Mouse (Mus musculus): ENCODE data around the gene Slc26a11. TPM values are rescaled to one million over a fixed set of nuclear protein-coding genes. Genes with fewer than 3 reads are reported as not detected.
"Not testable (repeated sequence)": the region's sequence is repeated elsewhere in the genome, so short reads cannot be mapped to it uniquely, and the experiment has no call there.

Slc26a11 gene
- polyA plus RNA-seq, 1 experiment from 2014 or later, result 6.9 TPM

DNA sequence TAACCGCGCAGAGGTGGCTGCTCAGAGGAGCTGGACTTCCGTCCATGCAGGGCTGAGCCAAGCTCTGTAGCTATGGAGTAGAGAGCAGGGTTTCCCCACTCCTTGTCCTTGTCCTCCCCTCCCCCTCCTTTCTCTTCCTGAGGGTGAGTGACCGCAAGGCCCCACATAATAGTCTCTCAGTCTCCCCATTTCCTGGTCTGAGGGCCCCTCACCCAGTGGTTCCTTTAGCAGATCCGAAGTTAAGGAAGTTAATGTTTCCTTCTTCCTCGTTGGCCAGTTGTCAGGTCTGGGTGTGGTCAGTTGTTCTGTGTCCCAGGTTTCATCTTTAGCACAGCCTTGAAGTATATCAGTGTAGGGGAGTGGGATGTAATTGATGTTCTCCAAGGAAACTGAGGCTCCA, 20.1 kb downstream of the Slc26a11 start:
- H3K9me3 ChIP-seq, result no peaks in the 10 kb centered on the region
- 83% methylated on average over 6 of the region's 6 CpGs for WGBS
- no peak overlapping the region for H3K27ac ChIP-seq
- no peak overlapping the region for H3K4me2 ChIP-seq
- H3K9ac ChIP-seq, result no peak overlapping the region
- H3K4me3 ChIP-seq, result no peak overlapping the region
- no peaks in the 10 kb centered on the region for H3K4me1 ChIP-seq
- no peak for ATAC-seq (replicated peaks)
- H3K36me3 ChIP-seq (replicated peaks), result no peaks in the 10 kb centered on the region
- H3K27me3 ChIP-seq (replicated peaks), result no peaks in the 10 kb centered on the region

DNA sequence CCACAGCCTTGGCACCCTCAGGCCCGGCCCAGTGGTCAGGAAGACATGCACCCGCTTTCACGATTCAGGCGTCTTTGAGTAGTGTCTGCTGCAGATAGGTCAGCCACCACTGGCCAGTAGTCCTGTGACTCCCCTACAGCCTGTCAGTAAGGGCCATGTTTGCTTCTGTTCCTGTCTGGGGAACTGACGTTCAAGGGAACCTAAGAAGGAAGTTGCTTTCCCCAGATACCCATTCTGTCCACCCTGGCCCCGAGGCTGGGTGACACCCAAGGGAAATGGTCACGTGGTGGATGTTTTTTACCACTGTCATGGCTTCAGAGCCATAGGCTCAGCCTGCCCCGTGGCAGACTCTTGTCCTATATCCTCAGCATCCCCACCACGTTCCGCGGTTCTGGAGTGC, 22.0 kb downstream of the Slc26a11 start:
- Histone ChIP-seq H3K4me1 (no peaks in the 10 kb centered on the region), H3K27ac (no peak overlapping the region), H3K9ac (no peak overlapping the region), H3K9me3 (no peaks in the 10 kb centered on the region), H3K36me3 (replicated peaks) (no peaks in the 10 kb centered on the region), H3K4me2 (no peak overlapping the region), H3K27me3 (replicated peaks) (no peaks in the 10 kb centered on the region), H3K4me3 (no peak overlapping the region)
- no peak for ATAC-seq (replicated peaks)
- 93% methylated on average over 11 of the region's 11 CpGs for WGBS

DNA sequence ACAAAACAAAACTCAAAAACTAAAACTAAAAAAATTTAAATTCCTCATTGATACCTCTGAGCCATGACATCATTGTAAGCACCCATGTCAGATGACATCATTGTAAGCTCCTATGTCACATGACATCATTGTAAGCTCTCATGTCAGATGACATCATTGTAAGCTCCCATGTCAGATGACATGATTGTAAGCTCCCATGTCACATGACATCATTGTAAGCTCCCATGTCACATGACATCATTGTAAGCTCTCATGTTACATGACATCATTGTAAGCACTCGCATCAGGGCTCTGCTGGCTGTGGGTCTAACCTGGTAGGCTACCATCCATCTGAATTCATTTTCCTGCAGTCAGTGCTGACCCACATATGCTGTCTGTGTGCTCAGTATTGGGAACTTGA, 23.2 kb downstream of the Slc26a11 start:
- Histone ChIP-seq H3K27ac (no peak overlapping the region), H3K27me3 (replicated peaks) (no peaks in the 10 kb centered on the region), H3K4me1 (no peaks in the 10 kb centered on the region), H3K9ac (no peak overlapping the region), H3K36me3 (replicated peaks) (no peaks in the 10 kb centered on the region), H3K4me3 (no peak overlapping the region), H3K9me3 (no peaks in the 10 kb centered on the region), H3K4me2 (no peak overlapping the region)
- WGBS, result 95% methylated on average over 1 of the region's 1 CpGs
- ATAC-seq (replicated peaks), result no peak

DNA sequence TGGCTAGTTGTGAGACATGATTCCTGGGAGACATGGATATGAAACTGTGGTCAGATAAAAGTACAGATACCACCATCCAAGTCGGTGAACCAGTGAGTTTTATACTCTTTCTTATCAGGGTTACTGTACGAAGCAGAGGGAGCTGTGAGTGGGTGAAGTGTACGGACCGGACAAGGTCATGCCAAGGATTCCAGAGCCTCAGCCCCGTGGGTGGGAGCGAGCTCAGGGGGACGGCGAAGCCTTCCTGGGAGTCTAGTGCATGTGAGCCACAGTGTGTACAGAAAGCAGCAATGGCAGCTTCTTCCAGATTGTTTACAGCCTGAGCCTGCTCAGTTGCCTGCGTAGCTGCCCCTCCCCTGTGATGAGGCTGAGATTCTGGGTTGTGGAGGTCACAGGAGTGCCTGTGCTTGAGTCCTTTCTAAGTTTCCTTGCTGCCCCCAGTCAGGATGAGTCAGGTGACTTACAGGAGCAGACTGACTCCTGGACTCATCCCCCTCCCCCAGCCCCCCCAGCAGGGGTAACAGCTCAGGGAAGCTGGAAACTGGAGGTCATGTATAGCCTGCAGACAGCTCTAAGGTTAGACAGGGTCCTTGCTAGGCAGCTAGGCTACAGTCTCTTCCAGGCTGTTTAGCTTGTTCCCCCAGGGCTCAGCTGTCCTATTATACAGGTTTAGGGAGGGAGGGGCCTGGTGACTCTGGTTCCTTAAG, 26.4 kb downstream of the Slc26a11 start:
- Histone ChIP-seq H3K4me1 (no peaks in the 10 kb centered on the region), H3K4me2 (no peak overlapping the region), H3K9me3 (no peaks in the 10 kb centered on the region), H3K27me3 (replicated peaks) (no peaks in the 10 kb centered on the region), H3K4me3 (no peak overlapping the region), H3K9ac (no peak overlapping the region), H3K27ac (no peak overlapping the region), H3K36me3 (replicated peaks) (no peaks in the 10 kb centered on the region)
- no peak for ATAC-seq (replicated peaks)
- WGBS, result 88% methylated on average over 9 of the region's 9 CpGs

DNA sequence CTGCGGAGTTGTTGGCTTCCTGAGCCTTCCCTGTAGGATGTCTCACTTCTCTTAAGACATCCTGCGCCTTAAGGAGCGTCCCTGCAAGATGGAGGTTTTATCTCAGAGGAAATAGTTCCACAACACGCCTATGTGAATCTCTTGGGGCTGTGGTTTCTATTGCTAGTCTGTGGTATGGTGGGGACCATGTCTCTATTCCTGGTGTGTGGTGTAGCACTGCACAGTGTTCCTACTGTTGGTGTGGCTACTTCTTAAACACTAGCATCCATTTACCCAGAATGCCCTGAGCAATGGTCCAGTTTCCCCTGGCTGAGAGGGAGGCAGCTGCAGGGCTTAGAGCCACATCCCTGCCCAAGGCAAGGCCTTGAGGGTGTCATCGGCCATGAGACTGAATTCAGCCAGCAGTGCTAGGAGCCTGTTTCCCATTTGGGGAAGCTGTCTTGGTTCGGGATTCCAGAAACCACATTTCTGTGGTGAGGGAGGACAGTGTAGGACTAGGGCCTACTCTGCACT, 27.0 kb downstream of the Slc26a11 start:
- H3K4me3 ChIP-seq, result no peak overlapping the region
- no peak overlapping the region for H3K9ac ChIP-seq
- H3K27ac ChIP-seq, result no peak overlapping the region
- 79% methylated on average over 6 of the region's 6 CpGs for WGBS
- H3K4me1 ChIP-seq, result no peaks in the 10 kb centered on the region
- H3K36me3 ChIP-seq (replicated peaks), result no peaks in the 10 kb centered on the region
- no peak for ATAC-seq (replicated peaks)
- H3K4me2 ChIP-seq, result no peak overlapping the region
- no peaks in the 10 kb centered on the region for H3K9me3 ChIP-seq
- no peaks in the 10 kb centered on the region for H3K27me3 ChIP-seq (replicated peaks)

DNA sequence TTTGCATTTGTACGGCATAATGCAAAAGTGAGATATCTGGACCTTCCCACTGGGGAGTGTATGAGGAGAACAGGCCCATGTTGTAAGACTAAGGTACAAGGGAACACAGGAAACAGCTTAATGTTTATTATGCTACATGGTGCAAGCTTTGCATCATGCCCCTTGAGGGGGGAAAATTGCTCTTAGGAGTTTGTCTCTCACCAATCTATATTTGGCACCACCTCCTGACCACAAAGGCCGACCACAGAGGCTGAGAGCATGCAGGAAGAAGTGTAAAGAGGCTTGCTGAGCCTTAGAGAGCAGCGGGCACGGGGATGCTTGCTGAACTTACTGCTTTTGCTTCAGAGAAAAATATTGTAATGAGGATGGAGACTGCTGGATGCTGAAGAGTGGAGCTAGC, 29.5 kb downstream of the Slc26a11 start:
- no peak overlapping the region for H3K4me2 ChIP-seq
- no peak for ATAC-seq (replicated peaks)
- H3K4me3 ChIP-seq, result no peak overlapping the region
- 83% methylated on average over 4 of the region's 4 CpGs for WGBS
- no peaks in the 10 kb centered on the region for H3K9me3 ChIP-seq
- H3K27ac ChIP-seq, result no peak overlapping the region
- no peaks in the 10 kb centered on the region for H3K36me3 ChIP-seq (replicated peaks)
- peaks cover 3% of the 10 kb centered on the region for H3K4me1 ChIP-seq
- H3K27me3 ChIP-seq (replicated peaks), result peaks cover 19% of the 10 kb centered on the region
- H3K9ac ChIP-seq, result no peak overlapping the region

DNA sequence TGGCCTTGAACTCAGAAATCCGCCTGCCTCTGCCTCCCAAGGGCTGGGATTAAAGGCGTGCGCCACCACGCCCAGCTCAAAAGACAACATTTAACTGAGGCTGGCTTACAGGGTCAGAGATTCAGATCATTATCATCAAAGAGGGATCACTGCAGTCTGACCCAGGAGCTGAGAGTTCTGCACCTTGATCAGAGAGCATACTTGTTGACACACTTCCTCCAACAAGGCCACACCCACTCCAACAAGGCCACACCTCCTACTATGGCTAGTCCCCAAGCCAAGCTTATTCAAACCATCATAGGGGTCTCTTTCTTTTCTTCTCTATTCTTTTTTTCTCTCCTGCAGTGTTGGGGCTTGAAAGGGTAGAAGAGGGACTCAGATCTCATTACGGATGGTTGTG, 30.9 kb downstream of the Slc26a11 start:
- Histone ChIP-seq H3K27me3 (replicated peaks) (peaks cover 33% of the 10 kb centered on the region), H3K4me2 (no peak overlapping the region), H3K36me3 (replicated peaks) (no peaks in the 10 kb centered on the region), H3K4me3 (no peak overlapping the region), H3K9me3 (no peaks in the 10 kb centered on the region), H3K4me1 (peaks cover 14% of the 10 kb centered on the region), H3K9ac (no peak overlapping the region), H3K27ac (no peak overlapping the region)
- 89% methylated on average over 5 of the region's 5 CpGs for whole genome bisulfite sequencing
- ATAC-seq (replicated peaks), result no peak

DNA sequence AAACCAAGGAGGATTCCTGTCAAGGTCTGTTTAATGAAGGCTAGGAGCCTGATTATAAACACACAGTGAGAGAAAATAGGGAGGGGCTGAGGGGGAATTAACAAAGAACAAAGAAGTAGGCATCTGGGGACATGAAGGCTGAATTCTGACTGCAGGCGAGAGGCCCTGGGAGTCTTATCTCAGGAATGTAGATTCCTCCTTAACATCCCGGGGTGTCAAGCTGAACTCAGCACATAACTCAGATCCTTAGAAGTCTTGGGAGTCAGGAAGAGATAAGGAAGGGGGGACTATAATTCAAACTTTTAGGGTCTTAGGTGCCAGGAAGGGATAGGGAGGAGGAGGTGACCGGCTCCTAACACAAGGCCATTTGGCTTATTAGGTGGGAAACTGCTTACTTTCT, 31.9 kb downstream of the Slc26a11 start:
- H3K27me3 ChIP-seq (replicated peaks), result peaks cover 43% of the 10 kb centered on the region
- 47% methylated on average over 3 of the region's 3 CpGs for WGBS
- not testable (repeated sequence) for ATAC-seq (replicated peaks)

DNA sequence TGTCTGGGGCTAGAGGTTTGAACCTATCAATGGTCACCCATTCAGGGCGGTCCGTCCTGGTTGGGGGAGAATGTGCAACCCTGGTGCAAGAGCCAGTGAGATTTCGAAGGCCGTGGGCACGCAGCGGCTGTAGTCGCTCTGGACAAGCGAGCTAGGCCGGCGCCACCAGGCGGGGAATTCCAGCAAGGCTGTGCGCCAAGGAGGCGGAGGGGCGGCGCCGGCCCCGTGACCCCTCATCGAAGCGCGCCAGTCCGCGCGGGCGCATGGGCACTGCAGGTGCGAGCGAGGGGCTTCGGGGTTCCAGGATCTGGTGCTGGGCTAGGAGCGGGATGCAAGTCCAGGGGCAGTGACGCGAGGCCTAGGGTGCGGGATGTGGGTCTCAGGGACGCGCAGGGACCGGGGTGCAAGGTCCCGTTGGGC, 34.5 kb downstream of the Slc26a11 start:
- H3K27ac ChIP-seq, result no peak overlapping the region
- WGBS, result 1% methylated on average over 33 of the region's 35 CpGs
- ATAC-seq (replicated peaks), result no peak

More for the DNA sequence above, 31.9 kb downstream of the Slc26a11 start:
- not testable (repeated sequence) for H3K9ac ChIP-seq; H3K4me3 ChIP-seq; H3K36me3 ChIP-seq (replicated peaks); H3K27ac ChIP-seq; H3K9me3 ChIP-seq; H3K4me2 ChIP-seq
- peaks cover 14% of the 10 kb centered on the region for H3K4me1 ChIP-seq

DNA sequence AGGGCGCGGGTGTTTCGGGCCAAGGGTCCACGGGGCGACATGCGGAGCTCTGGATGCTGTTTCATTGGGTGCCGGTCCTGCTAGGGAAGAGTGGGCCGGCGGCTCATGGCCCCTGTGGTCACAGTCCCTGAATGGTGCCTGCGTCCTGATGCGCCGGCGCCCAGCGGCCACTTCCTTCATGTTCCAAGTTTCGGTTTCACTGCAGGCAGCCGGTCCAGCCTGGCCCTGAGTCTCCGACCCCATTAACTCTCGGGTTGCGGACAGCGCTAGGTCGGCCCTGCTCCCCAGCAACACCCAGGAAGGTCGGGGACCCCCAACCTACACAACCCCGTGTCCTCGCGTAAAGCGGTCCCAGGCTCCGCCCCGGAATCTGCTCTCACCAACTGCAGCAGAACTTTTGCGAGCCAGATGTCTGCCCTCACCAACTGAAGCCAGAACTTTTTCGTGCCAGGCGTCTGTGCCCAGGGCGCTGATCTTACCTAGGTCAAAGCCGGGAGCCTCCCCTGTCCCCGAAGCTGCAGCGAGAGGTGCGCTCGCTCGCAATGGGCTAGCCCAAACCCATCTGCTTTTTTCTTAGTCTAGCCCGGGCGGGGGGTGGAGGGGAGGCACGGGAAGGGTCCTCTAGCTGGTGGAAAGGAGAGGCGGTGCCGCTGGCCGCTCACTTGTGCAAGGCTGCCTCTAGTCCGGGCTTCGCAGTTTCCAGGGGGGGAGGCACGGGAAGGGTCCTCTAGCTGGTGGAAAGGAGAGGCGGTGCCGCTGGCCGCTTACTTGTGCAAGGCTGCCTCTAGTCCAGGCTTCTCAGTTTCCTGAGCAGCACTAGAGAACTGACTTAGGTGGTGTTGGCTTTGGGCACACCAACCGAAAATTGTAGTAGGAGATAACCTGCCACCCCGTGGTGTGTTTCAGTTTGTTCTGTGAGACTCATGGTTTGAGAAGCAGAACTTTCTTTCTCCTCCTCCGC, 35.2 kb downstream of the Slc26a11 start:
- Histone ChIP-seq H3K27ac (no peak overlapping the region), H3K36me3 (replicated peaks) (no peaks in the 10 kb centered on the region), H3K27me3 (replicated peaks) (peaks cover 74% of the 10 kb centered on the region), H3K4me2 (peak overlapping the region; percentile 91), H3K9me3 (no peaks in the 10 kb centered on the region), H3K9ac (peak overlapping the region; percentile 40), H3K4me1 (peaks cover 24% of the 10 kb centered on the region), H3K4me3 (peak overlapping the region; percentile 43)
- WGBS, result 2% methylated on average over 53 of the region's 53 CpGs
- no peak for ATAC-seq (replicated peaks)

More for the DNA sequence above, 34.5 kb downstream of the Slc26a11 start:
- Histone ChIP-seq H3K27me3 (replicated peaks) (peaks cover 67% of the 10 kb centered on the region), H3K4me1 (peaks cover 24% of the 10 kb centered on the region), H3K4me3 (peak overlapping the region; percentile 43), H3K9ac (peak overlapping the region; percentile 40), H3K36me3 (replicated peaks) (no peaks in the 10 kb centered on the region), H3K4me2 (peak overlapping the region; percentile 91), H3K9me3 (no peaks in the 10 kb centered on the region)

DNA sequence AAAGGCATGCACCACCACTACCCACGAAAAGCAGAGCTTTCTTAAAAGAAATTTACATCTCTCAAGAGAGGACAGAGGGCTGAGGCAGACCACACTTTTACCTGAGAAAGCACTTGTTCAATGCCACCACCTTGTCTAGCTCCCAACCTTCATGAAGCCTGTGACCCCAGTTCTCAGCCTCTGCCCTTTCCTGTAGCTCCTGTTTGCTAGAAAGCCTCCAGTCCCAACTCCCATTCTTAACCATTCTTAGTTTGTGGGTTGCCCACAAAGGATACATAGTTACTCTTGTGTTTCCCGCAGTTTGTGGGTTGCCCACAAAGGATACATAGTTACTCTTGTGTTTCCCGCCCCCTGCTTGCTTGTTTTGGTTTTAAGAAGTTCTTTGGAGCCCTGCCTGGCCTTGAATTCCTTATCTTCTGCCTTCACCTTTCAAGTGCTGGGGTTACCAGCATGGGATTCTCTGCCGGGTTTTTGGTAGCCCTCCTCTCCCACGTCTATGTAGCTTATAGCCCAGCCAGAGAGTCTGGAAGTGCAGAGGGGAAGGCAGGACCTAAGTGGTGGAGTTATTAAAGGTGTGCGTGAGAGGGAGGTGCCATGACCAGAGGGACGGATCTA, 36.1 kb downstream of the Slc26a11 start:
- Histone ChIP-seq H3K4me1 (peaks cover 24% of the 10 kb centered on the region), H3K4me2 (no peak overlapping the region), H3K4me3 (no peak overlapping the region), H3K27me3 (replicated peaks) (peaks cover 76% of the 10 kb centered on the region), H3K27ac (no peak overlapping the region), H3K36me3 (replicated peaks) (no peaks in the 10 kb centered on the region), H3K9ac (no peak overlapping the region), H3K9me3 (no peaks in the 10 kb centered on the region)
- 31% methylated on average over 7 of the region's 7 CpGs for WGBS
- ATAC-seq (replicated peaks), result no peak

DNA sequence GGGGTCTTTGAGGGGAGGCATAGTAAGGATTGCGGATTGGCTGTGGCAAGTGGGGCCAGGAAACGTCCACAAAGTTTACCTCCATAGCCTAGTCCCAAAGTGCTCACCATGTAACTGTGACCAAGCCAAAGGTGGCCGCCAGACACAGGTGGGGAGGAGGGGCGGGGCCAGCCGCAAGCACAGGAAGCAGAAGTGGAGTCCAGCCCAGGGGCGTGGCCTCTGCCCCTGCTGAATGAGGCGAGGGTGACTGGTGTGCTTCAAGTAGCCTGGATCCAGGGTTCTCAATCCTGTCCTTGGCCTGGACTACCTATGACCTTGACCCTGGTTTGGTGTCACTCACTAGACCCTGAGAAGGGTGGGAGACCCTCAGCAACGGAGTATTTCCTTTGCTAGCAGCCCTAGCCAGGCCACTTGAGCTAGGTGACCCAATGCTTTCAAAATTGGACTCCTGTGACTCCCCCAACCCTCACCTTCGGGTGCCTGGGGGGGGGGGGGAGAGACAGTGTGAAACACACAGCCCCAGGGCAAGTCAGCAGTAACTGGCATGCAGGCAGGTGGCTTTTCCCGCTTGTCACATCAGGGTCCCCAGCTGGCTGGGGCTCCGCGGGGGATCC, 36.8 kb downstream of the Slc26a11 start:
- Histone ChIP-seq H3K4me1 (peaks cover 24% of the 10 kb centered on the region), H3K4me3 (no peak overlapping the region), H3K36me3 (replicated peaks) (no peaks in the 10 kb centered on the region), H3K27me3 (replicated peaks) (peaks cover 76% of the 10 kb centered on the region), H3K4me2 (no peak overlapping the region), H3K9ac (no peak overlapping the region), H3K27ac (no peak overlapping the region), H3K9me3 (no peaks in the 10 kb centered on the region)
- WGBS, result 7% methylated on average over 12 of the region's 12 CpGs
- ATAC-seq (replicated peaks), result no peak
